Mouse (Mus musculus): Measurements from ENCODE around the gene Ikbkg.
"Not testable (repeated sequence)": the region's sequence is repeated elsewhere in the genome, so short reads cannot be mapped to it uniquely, and the experiment has no call there.

DNA sequence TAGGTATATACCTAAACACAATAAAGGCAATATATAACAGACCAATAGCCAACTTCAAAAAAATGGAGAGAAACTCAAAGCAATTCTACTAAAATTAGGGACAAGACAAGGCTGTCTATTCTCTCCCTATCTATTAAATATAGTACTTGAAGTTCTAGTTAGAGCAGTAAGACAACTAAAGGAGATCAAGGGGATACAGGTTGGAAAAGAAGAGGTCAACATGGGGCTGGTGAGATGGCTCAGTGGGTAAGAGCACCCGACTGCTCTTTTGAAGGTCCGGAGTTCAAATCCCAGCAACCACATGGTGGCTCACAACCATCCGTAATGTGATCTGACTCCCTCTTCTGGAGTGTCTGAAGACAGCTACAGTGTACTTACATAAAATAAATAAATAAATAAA is 36.0 kb upstream of the Ikbkg start:
- not testable (repeated sequence) for TF ChIP-seq CTCF (IDR thresholded peaks at IDR 0.05; ENCODE audit: control insufficient read depth, insufficient read depth, insufficient replicate concordance, low read depth, low read length); POLR2A (IDR thresholded peaks at IDR 0.05; ENCODE audit: control insufficient read depth, low read depth, low read length)

Data from testis, adult 2 months (tissue).